In genomic region chr4:152432308-152432707, GRCm38 (mm10) we compare ENCODE assay signal across 10 mouse cellular contexts. TPM values are rescaled to one million over a fixed set of nuclear protein-coding genes. Genes with fewer than 3 reads are reported as not detected.
DNase-seq lines count a peak whose midpoint lies in the region; ATAC-seq and TF ChIP-seq lines count a peak whose summit lies in the region.
"Had no signal": no experiment of that assay in that cellular context is flagged by ENCODE, and none has a peak within 500 bp of the region (broad histone marks: within the 10 kb centered on the region; RNA-seq: fewer than 3 reads in every experiment).

No protein-coding gene starts in this region.

- peaks cover 34% of the 10 kb centered on the region for H3K27me3 ChIP-seq in forebrain, embryonic 10.5 days (ENCODE audit: poor library complexity, severe bottlenecking)
- H3K27me3 ChIP-seq in forebrain, embryonic 16.5 days (replicated peaks; ENCODE audit: control insufficient read depth, insufficient read depth, low read length): no peaks in the 10 kb centered on the region
- no peaks in the 10 kb centered on the region for H3K27me3 ChIP-seq in liver, adult 2 months (ENCODE audit: control insufficient read depth, insufficient read depth, low read length)
- H3K27me3 ChIP-seq in liver, embryonic 11.5 days (replicated peaks; ENCODE audit: control insufficient read depth, insufficient read depth, low read length): peaks cover 8% of the 10 kb centered on the region
- H3K27me3 ChIP-seq in ES-Bruce4 (ENCODE audit: control insufficient read depth, insufficient read depth, low read length, poor library complexity, severe bottlenecking): no peaks in the 10 kb centered on the region
- H3K27me3 ChIP-seq in liver, embryonic 14.5 days (ENCODE audit: control insufficient read depth, insufficient read depth, low read length): no peaks in the 10 kb centered on the region
- H3K27me3 ChIP-seq: lung, embryonic 15.5 days had no signal

- no peak overlapping the region for H3K4me2 ChIP-seq in forebrain, embryonic 16.5 days (ENCODE audit: low read length)
- no peak overlapping the region for H3K4me2 ChIP-seq in liver, embryonic 11.5 days
- H3K4me2 ChIP-seq in liver, embryonic 14.5 days (ENCODE audit: low read depth): no peak overlapping the region
- H3K4me2 ChIP-seq: lung, embryonic 15.5 days; stomach, embryonic 15.5 days had no signal

- peak; percentile 33 for DNase-seq in forebrain, embryonic 10.5 days (ENCODE audit: extremely low spot score, low spot score)
- DNase-seq in liver, adult 2 months (ENCODE audit: extremely low read depth, low read depth, low spot score): no peak
- no peak for DNase-seq in liver, embryonic 11.5 days (ENCODE audit: low spot score)
- no peak for DNase-seq in liver, embryonic 14.5 days (ENCODE audit: low read depth in 3 of 3, low spot score in 3 of 3)
- DNase-seq in thymus, postnatal 25 days: peak; percentile 52

- peak; percentile 80 for TF ChIP-seq CTCF in liver, adult 2 months (IDR thresholded peaks at IDR 0.05; ENCODE audit: low read depth, low read length)
- peak; percentile 97 for TF ChIP-seq CTCF in ES-Bruce4 (IDR thresholded peaks at IDR 0.05; ENCODE audit: low read depth, low read length)
- TF ChIP-seq CTCF in cortical plate, adult 2 months (IDR thresholded peaks at IDR 0.05; ENCODE audit: extremely low read depth, insufficient read depth, low read length): peak; percentile 82
- peak; percentile 85 for TF ChIP-seq CTCF in liver, embryonic 14.5 days (IDR thresholded peaks at IDR 0.05; ENCODE audit: low read depth)

- H3K4me3 ChIP-seq in forebrain, embryonic 10.5 days: no peak overlapping the region
- H3K4me3 ChIP-seq in forebrain, embryonic 16.5 days (replicated peaks; ENCODE audit: low read length): no peak overlapping the region
- no peak overlapping the region for H3K4me3 ChIP-seq in liver, adult 2 months (ENCODE audit: insufficient read depth, low read depth, low read length)
- no peak overlapping the region for H3K4me3 ChIP-seq in liver, embryonic 11.5 days (ENCODE audit: low read depth, low read length)
- H3K4me3 ChIP-seq in ES-Bruce4 (ENCODE audit: low read depth, low read length): no peak overlapping the region
- H3K4me3 ChIP-seq in cortical plate, adult 2 months (ENCODE audit: insufficient read depth, low read length): no peak overlapping the region
- no peak overlapping the region for H3K4me3 ChIP-seq in liver, embryonic 14.5 days (ENCODE audit: insufficient read depth in 1 of 2, low read depth in 2 of 2, low read length in 2 of 2)
- H3K4me3 ChIP-seq: lung, embryonic 15.5 days; stomach, embryonic 15.5 days had no signal

- no peaks in the 10 kb centered on the region for H3K79me2 ChIP-seq in liver, adult 2 months (ENCODE audit: control insufficient read depth, insufficient read depth, low read length)

- 53% methylated on average over 5 of the region's 5 CpGs for WGBS in forebrain, embryonic 10.5 days
- WGBS in forebrain, embryonic 16.5 days: 54% methylated on average over 5 of the region's 5 CpGs
- 62% methylated on average over 5 of the region's 5 CpGs for WGBS in liver, adult 2 months
- 53% methylated on average over 5 of the region's 5 CpGs for WGBS in liver, embryonic 11.5 days
- 56% methylated on average over 5 of the region's 5 CpGs for WGBS in liver, embryonic 14.5 days (ENCODE audit: insufficient replicate concordance)

- peaks cover 31% of the 10 kb centered on the region for H3K4me1 ChIP-seq in forebrain, embryonic 10.5 days
- peaks cover 5% of the 10 kb centered on the region; the same call in 1 of the 2 replicates for H3K4me1 ChIP-seq in forebrain, embryonic 16.5 days (replicated peaks; ENCODE audit: control insufficient read depth, insufficient read depth, low read length)
- no peaks in the 10 kb centered on the region for H3K4me1 ChIP-seq in liver, adult 2 months (ENCODE audit: control insufficient read depth, insufficient read depth, low read length)
- 0 out of 2 replicates have a peak, but pooled peaks cover 2% of the 10 kb centered on the region for H3K4me1 ChIP-seq in liver, embryonic 11.5 days (replicated peaks; ENCODE audit: control insufficient read depth, insufficient read depth, low read length)
- H3K4me1 ChIP-seq in ES-Bruce4 (ENCODE audit: control insufficient read depth, insufficient read depth, low read length): peaks cover 2% of the 10 kb centered on the region
- H3K4me1 ChIP-seq in cortical plate, adult 2 months (ENCODE audit: control insufficient read depth, insufficient read depth, low read length): peaks cover 4% of the 10 kb centered on the region
- no peaks in the 10 kb centered on the region for H3K4me1 ChIP-seq in liver, embryonic 14.5 days (replicated peaks; ENCODE audit: control insufficient read depth in 2 of 2, insufficient read depth in 2 of 2, low read length in 1 of 2)
- H3K4me1 ChIP-seq: lung, embryonic 15.5 days had no signal

- no peak overlapping the region for H3K9ac ChIP-seq in forebrain, embryonic 16.5 days (replicated peaks; ENCODE audit: low read depth, low read length)
- H3K9ac ChIP-seq in liver, adult 2 months (ENCODE audit: low read depth, low read length): no peak overlapping the region
- no peak overlapping the region for H3K9ac ChIP-seq in liver, embryonic 11.5 days (ENCODE audit: low read depth, low read length)
- no peak overlapping the region for H3K9ac ChIP-seq in ES-Bruce4 (ENCODE audit: low read depth, poor library complexity, severe bottlenecking)
- no peak overlapping the region for H3K9ac ChIP-seq in liver, embryonic 14.5 days (replicated peaks)
- H3K9ac ChIP-seq: lung, embryonic 15.5 days; stomach, embryonic 15.5 days had no signal

- no peaks in the 10 kb centered on the region for H3K36me3 ChIP-seq in forebrain, embryonic 10.5 days (replicated peaks)
- no peaks in the 10 kb centered on the region for H3K36me3 ChIP-seq in forebrain, embryonic 16.5 days (ENCODE audit: control insufficient read depth, insufficient read depth)
- no peaks in the 10 kb centered on the region for H3K36me3 ChIP-seq in liver, adult 2 months (ENCODE audit: control insufficient read depth, insufficient read depth, low read length)
- H3K36me3 ChIP-seq in liver, embryonic 11.5 days (ENCODE audit: control insufficient read depth, insufficient read depth, low read length): no peaks in the 10 kb centered on the region
- H3K36me3 ChIP-seq in ES-Bruce4 (ENCODE audit: control insufficient read depth, insufficient read depth, low read length, poor library complexity, severe bottlenecking): no peaks in the 10 kb centered on the region
- no peaks in the 10 kb centered on the region for H3K36me3 ChIP-seq in liver, embryonic 14.5 days (replicated peaks; ENCODE audit: control insufficient read depth, insufficient read depth, low read depth)
- H3K36me3 ChIP-seq: lung, embryonic 15.5 days; stomach, embryonic 15.5 days had no signal

- TF ChIP-seq EP300 in ES-Bruce4 (IDR thresholded peaks at IDR 0.05; ENCODE audit: insufficient read depth, low read depth, low read length): no peak
- TF ChIP-seq EP300 in liver, embryonic 14.5 days (IDR thresholded peaks at IDR 0.05; ENCODE audit: low read depth): no peak

- no peak for ATAC-seq in forebrain, embryonic 16.5 days
- ATAC-seq in liver, embryonic 11.5 days (replicated peaks; ENCODE audit: low FRiP score): no peak
- no peak for ATAC-seq in liver, embryonic 14.5 days (ENCODE audit: insufficient read depth)

- no peaks in the 10 kb centered on the region for H3K9me3 ChIP-seq in forebrain, embryonic 10.5 days
- H3K9me3 ChIP-seq in forebrain, embryonic 16.5 days (ENCODE audit: control insufficient read depth, low read length): no peaks in the 10 kb centered on the region
- H3K9me3 ChIP-seq in liver, embryonic 11.5 days (ENCODE audit: control insufficient read depth, low read length): no peaks in the 10 kb centered on the region
- H3K9me3 ChIP-seq in ES-Bruce4 (replicated peaks; ENCODE audit: control insufficient read depth, insufficient read depth, low read length, poor library complexity, severe bottlenecking): no peaks in the 10 kb centered on the region
- H3K9me3 ChIP-seq in liver, embryonic 14.5 days (ENCODE audit: control insufficient read depth, low read length): no peaks in the 10 kb centered on the region
- H3K9me3 ChIP-seq: lung, embryonic 15.5 days; stomach, embryonic 15.5 days had no signal

- no peak overlapping the region for H3K27ac ChIP-seq in forebrain, embryonic 10.5 days
- H3K27ac ChIP-seq in forebrain, embryonic 16.5 days (ENCODE audit: low read length): no peak overlapping the region
- no peak overlapping the region for H3K27ac ChIP-seq in liver, adult 2 months (replicated peaks; ENCODE audit: insufficient read depth, low read depth, low read length)
- H3K27ac ChIP-seq in liver, embryonic 11.5 days (ENCODE audit: low read depth, low read length): no peak overlapping the region
- no peak overlapping the region for H3K27ac ChIP-seq in ES-Bruce4 (ENCODE audit: insufficient read depth, low read length)
- no peak overlapping the region for H3K27ac ChIP-seq in cortical plate, adult 2 months (ENCODE audit: insufficient read depth, low read length)
- no peak overlapping the region for H3K27ac ChIP-seq in liver, embryonic 14.5 days
- H3K27ac ChIP-seq: lung, embryonic 15.5 days; stomach, embryonic 15.5 days had no signal

- no peak for TF ChIP-seq POLR2A in liver, adult 2 months (IDR thresholded peaks at IDR 0.05; ENCODE audit: extremely low read depth, insufficient read depth, low read length)
- TF ChIP-seq POLR2A in ES-Bruce4 (IDR thresholded peaks at IDR 0.05; ENCODE audit: insufficient read depth, low read length): no peak
- no peak for TF ChIP-seq POLR2A in cortical plate, adult 2 months (IDR thresholded peaks at IDR 0.05; ENCODE audit: extremely low read depth, insufficient read depth, low read length)

RNA-seq across cellular contexts. Expression of gene Nphp4, which starts 44.2 kb away (rescaled TPM):
- polyA plus RNA-seq in forebrain, embryonic 10.5 days (2016; fragmentation: Nextera tagmentation; extraction: Ambion mirVana): 6.5 TPM in 2 replicates
- polyA plus RNA-seq in forebrain, embryonic 16.5 days (2015; fragmentation: Nextera tagmentation; extraction: Ambion mirVana): 5.5 and 5.7 TPM in 2 replicates
- not detected in 2 replicates for total RNA-seq in liver, adult 2 months (2014; rRNA removed)
- polyA plus RNA-seq in liver, adult 2 months (2012; rRNA removed): 0.04 and 0.07 TPM in 2 replicates
- polyA plus RNA-seq in liver, embryonic 11.5 days (2014; fragmentation: Nextera tagmentation; extraction: Ambion mirVana): 1.0 and 1.2 TPM in 2 replicates
- 4.8 and 5.2 TPM in 2 replicates for polyA plus RNA-seq in ES-Bruce4 (2011; ENCODE audit: insufficient read depth, insufficient read length, low read depth, missing spikeins)
- 14.8 and 15.7 TPM in 2 replicates for polyA plus RNA-seq in cortical plate, adult 2 months (2012; rRNA removed)
- 0.11 and 0.13 TPM in 2 replicates for polyA plus RNA-seq in liver, embryonic 14.5 days (2012; rRNA removed)
- 0.24 TPM in 1 of 2 replicates, not detected in the other for polyA plus RNA-seq in liver, embryonic 14.5 days (2014; fragmentation: Nextera tagmentation; extraction: Ambion mirVana)

RNA-seq across cellular contexts. Expression of gene Kcnab2, which starts 45.4 kb away (rescaled TPM):
- polyA plus RNA-seq in forebrain, embryonic 10.5 days (2016; fragmentation: Nextera tagmentation; extraction: Ambion mirVana): 10.1 and 11.2 TPM in 2 replicates
- 15.1 and 19.2 TPM in 2 replicates for polyA plus RNA-seq in forebrain, embryonic 16.5 days (2015; fragmentation: Nextera tagmentation; extraction: Ambion mirVana)
- 0.37 and 1.1 TPM in 2 replicates for total RNA-seq in liver, adult 2 months (2014; rRNA removed)
- 0.59 and 0.76 TPM in 2 replicates for polyA plus RNA-seq in liver, adult 2 months (2012; rRNA removed)
- polyA plus RNA-seq in liver, embryonic 11.5 days (2014; fragmentation: Nextera tagmentation; extraction: Ambion mirVana): 9.6 and 9.8 TPM in 2 replicates
- 2.9 and 3.5 TPM in 2 replicates for polyA plus RNA-seq in ES-Bruce4 (2011; ENCODE audit: insufficient read depth, insufficient read length, low read depth, missing spikeins)
- 245 and 267 TPM in 2 replicates for polyA plus RNA-seq in cortical plate, adult 2 months (2012; rRNA removed)
- 3.2 and 3.3 TPM in 2 replicates for polyA plus RNA-seq in liver, embryonic 14.5 days (2012; rRNA removed)
- 5.9 and 6.3 TPM in 2 replicates for polyA plus RNA-seq in liver, embryonic 14.5 days (2014; fragmentation: Nextera tagmentation; extraction: Ambion mirVana)

Comparison
In these comparisons a context has a peak if more than half of its experiments do, and no peak if none do; other contexts are left out.
1. DNase-seq: peak in forebrain, embryonic 10.5 days (single experiment) and thymus, postnatal 25 days (single experiment); none in liver, adult 2 months (single experiment), liver, embryonic 11.5 days (single experiment) and liver, embryonic 14.5 days (0 of 3).
2. RNA of gene Kcnab2, which starts 45.4 kb away (polyA plus RNA-seq): 245 to 267 TPM in cortical plate, adult 2 months; 15.1 to 19.2 TPM in forebrain, embryonic 16.5 days, 10.1 to 11.2 TPM in forebrain, embryonic 10.5 days, 9.6 to 9.8 TPM in liver, embryonic 11.5 days, 3.2 to 6.3 TPM in liver, embryonic 14.5 days, 2.9 to 3.5 TPM in ES-Bruce4 and 0.59 to 0.76 TPM in liver, adult 2 months; every median in the first group is over 10 times any median in the second.
3. Peak in every context shown above with its lines, with median percentiles within 50 percentile points of each other: CTCF ChIP-seq.